Mouse (Mus musculus): ENCODE data around the gene Slc23a2. TPM values are rescaled to one million over a fixed set of nuclear protein-coding genes. Genes with fewer than 3 reads are reported as not detected.

Gene Slc23a2
- polyA plus RNA-seq, 1 experiment from 2014 or later = 30.2 TPM

DNA sequence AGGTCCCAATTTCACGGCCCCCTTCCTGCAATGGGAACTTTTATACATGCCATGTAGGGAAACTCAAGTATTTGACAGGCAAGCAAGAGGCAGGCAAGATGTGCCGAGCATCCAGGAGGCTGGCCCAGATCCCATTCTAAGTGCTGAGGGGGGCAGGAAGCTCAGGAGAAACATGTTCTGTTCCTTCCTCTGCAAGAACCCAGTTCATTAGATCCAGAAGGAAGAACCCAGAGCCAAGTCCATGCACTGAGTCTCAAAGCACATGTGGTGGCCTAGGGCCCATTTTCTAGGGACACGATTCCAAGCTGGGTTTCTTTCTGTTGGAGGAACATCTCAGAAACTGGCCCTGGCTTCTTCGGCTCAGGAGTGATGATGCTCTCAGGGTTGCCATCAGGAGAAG, 139.5 kb downstream of the Slc23a2 start:
- H3K36me3 ChIP-seq = peaks cover 56% of the 10 kb centered on the region
- no peaks in the 10 kb centered on the region for H3K27me3 ChIP-seq
- no peak overlapping the region for H3K9ac ChIP-seq (replicated peaks)
- no peaks in the 10 kb centered on the region for H3K4me1 ChIP-seq
- no peak for ATAC-seq (replicated peaks)
- WGBS = 93% methylated on average over 4 of the region's 4 CpGs
- no peak overlapping the region for H3K4me3 ChIP-seq
- no peak overlapping the region for H3K27ac ChIP-seq (replicated peaks)
- H3K4me2 ChIP-seq (replicated peaks) = no peak overlapping the region
- H3K9me3 ChIP-seq = no peaks in the 10 kb centered on the region

DNA sequence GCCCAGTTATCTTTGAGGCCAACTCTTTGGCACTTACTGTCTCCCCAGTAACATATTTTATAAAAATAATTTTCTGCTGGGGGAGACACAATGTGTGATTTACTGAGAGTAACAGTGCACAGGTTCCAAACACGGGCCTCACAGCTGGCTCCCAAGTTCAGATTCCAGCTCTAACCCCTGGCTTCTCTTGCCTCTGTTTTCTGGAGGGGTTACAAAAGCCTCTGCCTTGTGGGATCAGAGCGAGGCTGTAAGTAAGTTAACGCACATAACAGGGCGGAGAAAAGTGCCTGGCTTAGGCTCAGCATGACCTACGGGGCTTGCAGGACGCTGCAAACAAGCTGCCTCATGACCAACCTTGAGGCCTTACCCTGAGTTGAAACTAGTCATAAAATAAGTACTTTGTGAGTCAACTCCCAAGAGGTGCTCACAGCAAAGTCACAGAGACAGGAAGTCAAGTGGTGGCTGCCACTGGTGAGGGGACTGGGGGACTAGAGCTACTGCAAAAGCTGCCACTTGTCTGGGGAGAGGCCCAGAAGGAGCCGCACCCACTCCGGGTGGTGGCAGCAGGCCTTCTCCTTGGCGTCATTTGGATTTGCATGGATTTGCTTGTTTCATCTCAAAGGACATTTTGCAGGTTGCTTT, 140.3 kb downstream of the Slc23a2 start:
- Histone ChIP-seq H3K4me1 (no peaks in the 10 kb centered on the region), H3K27me3 (no peaks in the 10 kb centered on the region), H3K36me3 (peaks cover 52% of the 10 kb centered on the region), H3K27ac (replicated peaks) (no peak overlapping the region), H3K4me3 (no peak overlapping the region), H3K9me3 (no peaks in the 10 kb centered on the region), H3K4me2 (replicated peaks) (no peak overlapping the region), H3K9ac (replicated peaks) (no peak overlapping the region)
- no peak for ATAC-seq (replicated peaks)
- 84% methylated on average over 9 of the region's 9 CpGs for WGBS

GRCm38 (mm10) chr2:132003916-132004315, 141.0 kb downstream of the Slc23a2 start:
- Histone ChIP-seq H3K9me3 (no peaks in the 10 kb centered on the region), H3K4me2 (replicated peaks) (no peak overlapping the region), H3K9ac (replicated peaks) (no peak overlapping the region), H3K27me3 (no peaks in the 10 kb centered on the region), H3K4me1 (no peaks in the 10 kb centered on the region), H3K36me3 (peaks cover 50% of the 10 kb centered on the region), H3K27ac (replicated peaks) (no peak overlapping the region), H3K4me3 (no peak overlapping the region)
- no peak for ATAC-seq (replicated peaks)
- WGBS = 79% methylated on average over 5 of the region's 5 CpGs

Other genes starting within 250 kb of the Slc23a2 start
- 168 and 184 TPM in 2 replicates for gene Prnp, start 235.2 kb downstream of the Slc23a2 start, polyA plus RNA-seq (2015; fragmentation: Nextera tagmentation; extraction: Ambion mirVana)
- gene Prn, start 235.2 kb downstream of the Slc23a2 start, polyA plus RNA-seq (2015; fragmentation: Nextera tagmentation; extraction: Ambion mirVana) = 0.22 TPM in 1 of 2 replicates, not detected in the other
- 10.0 and 12.4 TPM in 2 replicates for gene Prnd, start 194.2 kb downstream of the Slc23a2 start, polyA plus RNA-seq (2015; fragmentation: Nextera tagmentation; extraction: Ambion mirVana)
- gene Rassf2, start 114.8 kb downstream of the Slc23a2 start, polyA plus RNA-seq (2015; fragmentation: Nextera tagmentation; extraction: Ambion mirVana) = 26.2 and 26.8 TPM in 2 replicates
- gene Tmem230, start 102.7 kb upstream of the Slc23a2 start, polyA plus RNA-seq (2015; fragmentation: Nextera tagmentation; extraction: Ambion mirVana) = 47.1 and 47.2 TPM in 2 replicates
- 190 and 193 TPM in 2 replicates for gene Pcna, start 108.2 kb upstream of the Slc23a2 start, polyA plus RNA-seq (2015; fragmentation: Nextera tagmentation; extraction: Ambion mirVana)
- 25.7 and 27.6 TPM in 2 replicates for gene Cds2, start 118.0 kb upstream of the Slc23a2 start, polyA plus RNA-seq (2015; fragmentation: Nextera tagmentation; extraction: Ambion mirVana)
- gene Prokr2, start 240.3 kb upstream of the Slc23a2 start, polyA plus RNA-seq (2015; fragmentation: Nextera tagmentation; extraction: Ambion mirVana) = 5.0 and 5.1 TPM in 2 replicates

All from forebrain, embryonic 15.5 days (tissue).